Mouse (Mus musculus) adrenal gland (tissue): Measurements from ENCODE around the gene Dusp6.

Source experiments
- intact Hi-C: fragments of 180-260 bp; cut with DNase I; formaldehyde crosslinking; loops from one replicate; pipeline ENCODE4 v1.15.1; 2025

Dusp6 gene

GRCm38 (mm10) chr10:99311956-99312355 lies 48.9 kb downstream of the Dusp6 start:
- intact Hi-C loops = no loop called here

GRCm38 (mm10) chr10:99314366-99314765 lies 51.3 kb downstream of the Dusp6 start:
- intact Hi-C loops = no loop called here

- intact Hi-C loops = loop anchor here (5.0 kb wide), 1 partner anchor 50 kb away; no protein-coding TSS in a partner anchor
Measured at GRCm38 (mm10) chr10:99317057-99317456, 54.0 kb downstream of the Dusp6 start.
